Mouse (Mus musculus): ENCODE results near the gene Ngb. TPM values are rescaled to one million over a fixed set of nuclear protein-coding genes. Genes with fewer than 3 reads are reported as not detected.

The Ngb gene
- under 1 TPM in 1 of 2 experiments, not detected in 1; 0.25 TPM for polyA plus RNA-seq (2017; shearing (Covaris generic))

DNA sequence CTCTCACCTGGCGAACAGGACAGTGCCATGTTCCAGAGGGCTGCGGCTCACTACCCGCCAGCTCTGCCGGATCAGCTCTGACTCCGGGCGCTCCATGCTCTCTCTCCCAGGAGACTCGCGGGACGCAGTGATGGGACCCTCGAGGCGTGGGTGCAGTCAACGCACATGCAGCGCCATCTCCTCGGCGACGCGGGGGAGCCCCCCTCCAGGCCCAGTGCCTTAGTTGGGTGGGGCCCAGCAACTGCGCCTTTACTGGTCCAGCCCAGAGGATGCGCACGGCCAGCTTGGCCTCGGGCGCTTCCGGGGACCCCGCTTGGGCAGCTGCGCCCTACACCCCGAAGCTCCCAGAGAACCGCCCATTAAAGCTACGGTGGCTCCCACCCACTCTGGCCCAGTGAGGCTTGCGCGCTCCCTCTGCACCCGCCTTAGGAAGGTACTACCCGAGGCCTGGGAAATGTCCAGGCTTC, at the start of gene Ngb:
Gene Ngb, minus strand, starts transcription at position 375 of the 467 bp plus-strand sequence.
- no peak for ATAC-seq

DNA sequence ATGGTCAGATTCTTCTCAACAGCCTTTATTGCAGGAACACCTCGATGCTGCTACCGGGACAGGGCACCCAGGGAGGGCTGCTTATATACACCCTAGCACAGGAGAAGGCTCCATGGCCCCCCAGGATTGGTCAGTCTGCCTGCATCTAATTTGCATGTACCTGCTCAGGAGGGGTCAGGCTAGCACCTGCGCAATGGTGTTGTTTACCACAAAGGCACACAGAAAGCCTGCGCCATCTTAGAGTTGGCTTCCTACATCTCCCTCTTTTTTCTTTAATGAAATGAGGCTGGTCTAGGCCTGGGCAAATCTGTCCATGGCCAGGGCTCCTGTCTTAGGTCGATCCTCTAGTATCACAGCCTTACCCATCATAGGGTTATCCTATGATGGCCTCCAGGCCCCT, 47.1 kb upstream of the Ngb start:
- ATAC-seq, result no peak

DNA sequence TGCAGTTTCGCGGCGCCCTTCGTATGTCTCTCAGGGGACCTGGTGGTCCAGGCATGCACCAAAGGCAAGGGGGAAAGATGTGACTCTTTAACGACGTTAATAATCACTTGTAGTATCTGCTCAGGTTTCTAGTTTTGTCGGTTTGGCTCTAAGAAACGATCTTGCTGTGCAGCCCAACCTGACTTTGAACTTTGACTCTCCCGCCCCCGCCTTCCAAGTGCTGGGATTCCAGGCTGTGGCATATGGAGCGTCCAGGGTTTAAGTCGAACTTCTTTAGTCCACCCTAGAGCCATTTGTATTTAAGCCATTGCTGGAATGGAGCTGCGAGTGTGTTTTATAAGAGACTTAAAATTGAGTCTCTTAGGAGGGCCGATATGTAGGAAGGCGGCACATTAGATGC, 45.8 kb upstream of the Ngb start:
- ATAC-seq, result no peak

DNA sequence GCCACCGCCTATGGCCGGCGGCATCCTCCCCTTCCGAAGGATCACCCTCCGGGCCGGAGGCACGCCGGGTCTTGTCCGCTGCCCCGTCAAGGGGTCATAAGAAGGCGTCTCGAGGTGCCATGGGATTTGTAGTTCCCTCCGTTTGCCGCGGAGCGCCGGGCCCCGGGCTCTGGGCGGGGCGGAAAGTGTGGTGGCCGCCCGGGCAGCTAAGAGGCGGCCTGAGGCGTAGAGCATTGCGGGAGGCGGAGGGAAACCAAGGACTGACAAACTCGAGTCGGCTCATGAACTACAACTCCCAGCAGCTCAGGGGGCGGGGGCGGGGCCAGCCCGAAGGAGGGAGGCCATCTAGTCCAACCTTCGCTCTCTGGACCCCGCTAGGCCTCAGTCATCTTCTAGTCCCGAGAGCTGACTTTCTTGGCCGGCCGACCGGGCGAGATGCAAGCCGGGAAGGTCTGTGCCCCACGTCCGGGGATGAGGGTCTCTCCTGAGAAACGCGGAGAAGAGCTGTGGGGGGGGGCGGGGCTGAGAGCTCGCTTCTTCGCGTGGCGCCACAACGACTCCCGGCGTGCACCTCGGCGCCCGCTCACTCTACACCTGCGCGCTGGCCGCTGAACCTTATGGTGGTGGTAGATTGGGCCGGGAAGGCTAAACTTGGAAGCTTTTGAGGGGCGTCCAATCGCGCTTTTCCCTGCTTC, 45.2 kb upstream of the Ngb start, which contains the start of gene Pomt2:
Gene Pomt2, minus strand, starts transcription at position 574 of the 695 bp plus-strand sequence.
- peak; percentile 91 for ATAC-seq

DNA sequence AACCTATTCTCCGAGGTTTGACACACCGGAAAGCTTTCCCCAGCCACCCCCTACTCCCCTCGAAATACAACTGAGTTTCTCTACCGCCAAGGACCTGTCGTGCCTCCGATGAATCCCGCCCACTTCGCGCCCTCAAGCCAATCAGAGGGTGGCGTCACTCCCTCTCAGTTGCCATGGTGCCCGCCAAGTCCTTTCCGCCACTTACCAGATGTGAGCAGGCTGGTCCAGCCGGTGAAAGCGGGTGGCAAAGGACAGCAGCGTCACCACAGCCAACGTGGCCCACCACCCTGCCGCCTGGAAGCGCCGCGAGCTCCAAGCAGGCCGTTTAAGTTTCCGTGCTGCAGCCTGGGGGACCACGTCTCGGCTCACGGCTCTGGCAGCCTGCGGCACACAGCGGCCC, 44.6 kb upstream of the Ngb start, which contains the start of gene Gstz1:
Gene Gstz1, plus strand, starts transcription at position 200 of the 400 bp plus-strand sequence.
- ATAC-seq, result peak; percentile 78

DNA sequence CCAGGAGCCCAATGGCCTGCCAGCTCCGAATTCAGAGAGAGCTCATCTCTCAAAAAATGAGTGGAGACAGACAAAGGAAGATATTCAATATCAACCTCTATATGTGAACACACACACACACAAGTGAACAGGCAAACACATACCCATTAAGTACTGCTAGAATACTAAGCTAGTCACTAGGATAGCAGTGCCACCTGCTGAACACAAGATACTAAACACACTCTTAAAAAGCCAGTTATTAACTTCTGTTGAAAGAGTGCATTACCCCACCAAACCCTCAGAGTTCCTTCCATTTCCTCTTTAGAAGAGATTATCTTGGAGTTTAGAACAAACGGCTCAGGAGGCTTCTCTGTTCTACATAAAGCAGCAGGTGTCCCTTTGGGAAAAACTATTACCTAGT, 39.8 kb upstream of the Ngb start:
- no peak for ATAC-seq

DNA sequence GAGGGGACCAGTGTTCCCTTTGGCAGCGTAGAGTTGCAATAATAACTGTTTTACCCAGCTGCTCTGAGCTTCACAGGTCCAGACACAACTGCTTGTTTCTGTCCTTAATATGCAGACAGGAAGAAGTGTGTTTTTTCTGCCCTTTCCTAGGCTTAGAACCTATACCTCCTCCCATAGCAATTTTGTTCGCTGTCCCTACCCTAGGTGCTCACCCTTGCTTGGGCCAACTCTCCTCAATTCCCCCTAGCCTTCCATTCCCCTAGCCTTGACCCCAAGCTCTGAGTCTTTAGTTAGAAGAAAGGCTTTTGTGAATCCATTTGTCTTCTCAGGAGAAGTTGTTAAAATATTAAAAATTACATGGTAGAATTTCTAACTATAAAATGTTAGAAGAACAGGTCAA, 36.4 kb upstream of the Ngb start:
- ATAC-seq, result no peak

DNA sequence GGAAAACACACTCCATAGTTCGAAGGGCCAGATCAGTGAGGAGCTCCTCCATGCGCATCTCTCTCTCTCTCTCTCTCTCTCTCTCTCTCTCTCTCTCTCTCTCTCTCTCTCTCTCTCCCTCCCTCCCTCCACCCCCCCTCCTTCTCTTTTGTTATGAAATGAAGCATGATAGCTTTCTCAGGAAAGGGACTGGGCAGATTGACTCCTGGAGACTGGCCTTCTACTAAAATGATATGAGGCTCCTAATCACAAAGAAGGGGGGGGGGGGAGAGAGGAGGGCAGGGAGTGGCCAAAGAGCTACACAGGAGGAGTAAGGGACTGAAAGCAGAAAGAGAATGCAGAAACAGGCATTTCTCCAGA, 36.0 kb upstream of the Ngb start:
- ATAC-seq, result no peak

DNA sequence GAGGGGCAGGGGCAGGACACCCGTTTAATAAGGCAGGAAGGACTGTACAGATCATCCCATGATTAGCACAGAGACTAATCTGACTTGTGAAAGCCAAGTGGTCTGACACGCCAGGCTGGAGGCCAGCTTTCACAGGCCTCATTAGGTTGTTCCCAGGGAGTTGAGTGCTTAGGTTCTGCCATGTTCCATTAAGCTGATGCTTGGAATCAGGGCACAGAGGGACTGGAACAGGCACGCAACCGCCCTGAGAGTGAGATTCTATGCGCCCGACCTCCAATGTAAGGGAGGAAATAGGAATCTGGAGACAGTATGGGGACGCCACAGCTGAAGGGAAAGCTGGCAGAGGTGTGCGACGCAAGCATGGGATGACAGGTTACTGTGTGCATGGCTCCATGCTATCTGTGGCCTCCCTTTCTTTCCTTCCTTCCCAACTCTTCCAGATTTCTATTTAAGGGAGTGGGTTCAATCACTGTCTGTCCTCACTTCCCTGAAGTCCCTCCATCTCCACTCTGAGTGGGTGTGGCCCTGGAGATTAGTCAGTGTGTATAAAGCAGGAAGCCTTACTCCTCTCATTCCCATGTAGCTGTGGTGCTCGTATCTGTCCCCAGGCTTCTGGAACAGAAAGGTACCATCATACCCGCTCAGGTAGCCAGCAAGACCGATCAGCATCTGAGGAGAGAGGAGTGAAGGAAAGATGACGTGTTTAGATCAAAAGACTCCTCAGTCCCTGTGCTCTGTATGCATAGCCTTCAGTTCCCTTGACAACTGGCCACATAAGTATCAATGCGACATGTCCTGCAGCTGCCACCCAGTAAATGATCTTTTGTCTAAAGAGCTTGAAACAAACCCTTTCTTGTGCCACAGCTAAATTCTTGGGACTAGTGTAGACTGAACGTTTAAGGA, 35.4 kb upstream of the Ngb start:
- no peak for ATAC-seq

DNA sequence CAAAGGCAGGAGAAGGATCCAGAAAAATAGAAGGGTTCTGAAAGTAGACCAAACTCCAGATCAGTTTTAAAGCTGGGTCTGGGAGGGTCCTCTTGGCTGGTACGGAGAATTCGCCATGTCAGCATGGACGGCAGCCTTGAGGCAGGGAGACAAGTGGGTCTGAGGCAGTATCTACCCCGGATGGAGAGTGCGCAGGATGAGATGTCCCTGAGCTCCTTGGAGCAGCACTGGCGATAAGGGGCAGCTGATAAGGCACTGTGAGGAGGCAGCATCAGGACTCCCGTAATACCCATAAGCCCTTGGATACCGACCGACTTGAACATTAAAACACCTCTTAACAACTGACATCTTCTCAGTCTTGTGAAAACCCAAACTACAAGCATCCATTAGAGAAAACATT, 30.4 kb upstream of the Ngb start:
- ATAC-seq, result no peak

DNA sequence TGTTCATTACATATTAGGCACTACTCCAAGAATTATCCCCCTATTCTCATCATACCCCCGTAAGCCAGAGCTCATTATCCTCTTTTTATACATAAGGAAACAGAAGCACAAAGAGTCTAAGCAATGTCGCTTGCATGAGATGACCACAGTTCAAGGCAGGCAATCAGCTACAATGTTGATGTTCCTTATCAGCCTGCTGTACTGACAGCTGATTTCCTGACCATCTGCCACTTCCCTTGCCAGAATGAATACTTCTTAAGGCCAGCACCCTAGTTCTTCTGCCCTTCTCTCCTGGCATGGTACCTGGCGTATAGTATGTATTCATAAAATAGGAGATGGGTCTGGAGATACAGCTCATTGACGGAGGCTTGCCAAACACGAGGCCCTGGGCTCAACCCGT, 29.9 kb upstream of the Ngb start:
- no peak for ATAC-seq

DNA sequence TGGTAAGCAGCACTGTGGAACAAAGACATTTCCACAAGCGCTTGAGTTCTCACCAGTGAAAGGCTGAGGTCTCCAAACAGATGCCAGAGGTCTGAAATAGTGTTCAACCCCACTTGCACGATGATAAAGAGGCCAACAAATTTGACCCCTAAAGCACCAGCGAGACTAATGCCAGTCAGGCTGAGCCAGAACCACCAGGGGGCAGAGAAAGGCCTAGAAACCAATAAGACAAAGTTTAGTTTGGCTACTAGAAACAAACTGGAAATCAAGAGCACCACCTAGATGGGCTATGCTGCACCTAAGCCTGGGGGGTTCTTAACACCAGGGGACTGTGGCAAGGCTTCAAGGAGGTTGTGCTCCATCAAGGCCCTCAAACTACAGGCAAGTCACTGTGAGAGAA, 29.3 kb upstream of the Ngb start:
- ATAC-seq, result no peak

DNA sequence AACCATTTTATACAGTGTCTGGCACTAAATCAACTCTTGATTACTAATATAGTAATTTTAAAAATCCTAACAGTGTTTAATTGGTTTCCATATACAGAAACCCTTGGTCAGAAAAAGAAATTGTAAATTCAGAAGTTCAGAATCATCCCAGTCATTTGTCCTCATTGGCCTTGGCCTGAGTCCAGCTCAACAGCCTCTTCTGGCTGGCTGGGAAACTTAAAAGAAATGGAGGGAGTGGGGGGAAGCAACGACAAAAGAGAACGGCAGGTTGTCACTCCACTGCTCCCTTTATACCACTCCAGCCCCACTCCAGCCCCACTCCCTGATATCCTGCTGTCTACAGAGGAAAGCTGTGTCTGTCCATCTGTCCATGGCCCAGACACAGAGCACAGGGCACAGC, 28.8 kb upstream of the Ngb start:
- no peak for ATAC-seq

DNA sequence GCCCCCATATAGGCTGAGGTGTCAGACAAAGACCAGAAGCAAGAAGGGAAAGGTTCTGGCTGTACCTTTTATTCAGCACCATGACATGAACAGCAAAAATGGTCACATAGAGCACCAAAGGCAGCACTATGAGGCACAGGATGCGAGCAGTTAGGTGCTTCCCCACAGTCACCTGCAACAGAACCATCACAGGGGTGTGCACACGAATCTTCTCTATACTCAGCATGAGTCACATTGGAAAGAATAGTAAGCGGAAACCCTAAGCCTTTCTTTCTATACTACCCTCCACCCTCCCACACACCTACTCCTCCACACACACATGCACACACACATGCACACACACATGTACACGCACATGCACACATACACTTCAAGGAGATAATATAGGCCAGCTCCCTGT, 27.9 kb upstream of the Ngb start:
- peak; percentile 98 for ATAC-seq

DNA sequence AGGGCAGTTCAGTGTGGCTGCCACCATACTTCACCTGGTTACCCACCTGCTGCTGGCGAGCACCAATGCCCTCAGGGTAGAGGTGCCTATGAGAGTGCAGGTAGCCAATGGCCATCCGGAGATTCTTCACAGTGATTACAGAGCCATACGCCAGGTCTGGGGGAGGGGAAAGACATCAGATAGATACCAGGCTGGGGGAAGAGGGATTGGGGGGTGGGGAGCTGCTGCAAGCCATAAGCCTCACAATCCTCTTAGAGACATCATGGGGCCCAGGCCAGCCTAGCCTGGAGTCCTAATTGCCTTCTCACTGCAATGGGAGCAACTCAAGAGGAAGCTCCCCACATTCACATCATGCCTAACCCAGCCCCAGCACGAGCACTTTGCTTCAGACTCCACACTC, 24.9 kb upstream of the Ngb start:
- no peak for ATAC-seq

DNA sequence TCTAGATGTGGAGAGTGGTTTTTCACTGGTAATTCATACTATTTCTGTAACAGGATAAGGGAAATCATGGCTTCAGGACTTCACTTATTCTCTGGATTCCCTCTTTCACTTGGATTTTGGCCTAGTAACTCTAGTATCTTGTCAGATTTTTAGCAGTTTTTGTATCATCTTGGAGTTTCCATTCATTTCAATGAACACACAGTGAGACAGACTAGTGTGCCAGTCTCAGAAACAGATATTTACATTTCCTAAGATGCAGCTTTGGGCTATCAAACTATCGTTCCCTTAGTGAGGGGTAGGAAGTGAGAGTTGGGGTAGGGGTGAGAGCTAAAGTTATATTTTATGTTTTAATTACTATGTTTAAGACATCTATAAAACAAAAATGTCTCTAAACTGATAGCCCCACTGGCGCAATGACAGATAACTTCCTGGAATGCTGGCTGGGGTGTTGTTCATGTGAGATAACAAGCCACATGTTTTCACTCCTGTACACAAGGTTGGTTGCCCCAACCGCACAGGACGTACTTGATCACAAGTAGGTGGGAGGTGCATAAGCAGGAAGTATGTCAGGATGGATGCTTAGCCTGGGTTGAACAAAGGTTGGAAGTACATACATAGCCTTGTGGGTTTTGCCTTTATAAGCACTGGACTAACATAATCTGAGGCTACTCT, 19.7 kb upstream of the Ngb start:
- no peak for ATAC-seq

DNA sequence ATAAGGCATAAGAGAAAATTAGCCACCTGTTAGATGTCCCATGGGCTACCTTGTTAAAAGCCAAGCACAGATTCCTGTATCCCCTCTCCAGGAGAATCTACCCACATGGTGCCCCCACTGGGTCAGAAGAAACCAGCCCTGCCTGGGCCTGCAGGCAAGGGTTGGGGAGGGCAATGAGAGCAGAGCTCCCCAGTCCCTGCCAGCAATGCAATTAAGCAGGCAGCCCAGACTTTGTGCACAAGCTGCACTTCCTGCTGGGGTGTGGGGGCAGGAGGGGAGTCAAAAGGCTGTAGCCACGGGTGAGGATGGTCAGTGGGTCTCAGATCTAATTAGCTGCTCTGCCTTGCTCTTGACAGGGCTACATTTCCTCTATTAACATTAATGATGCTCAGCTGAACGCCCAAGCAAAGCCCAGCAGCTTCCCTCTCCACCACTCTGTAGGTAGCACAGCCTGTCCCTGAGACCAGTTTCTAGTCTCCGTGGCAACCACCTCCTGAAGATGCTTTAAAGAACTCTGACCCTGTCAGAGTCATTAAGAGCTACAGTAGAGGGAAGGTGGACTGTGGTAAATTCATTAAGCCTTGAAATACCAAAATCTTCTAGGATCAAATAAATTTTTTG, 5.1 kb upstream of the Ngb start:
- ATAC-seq, result no peak

DNA sequence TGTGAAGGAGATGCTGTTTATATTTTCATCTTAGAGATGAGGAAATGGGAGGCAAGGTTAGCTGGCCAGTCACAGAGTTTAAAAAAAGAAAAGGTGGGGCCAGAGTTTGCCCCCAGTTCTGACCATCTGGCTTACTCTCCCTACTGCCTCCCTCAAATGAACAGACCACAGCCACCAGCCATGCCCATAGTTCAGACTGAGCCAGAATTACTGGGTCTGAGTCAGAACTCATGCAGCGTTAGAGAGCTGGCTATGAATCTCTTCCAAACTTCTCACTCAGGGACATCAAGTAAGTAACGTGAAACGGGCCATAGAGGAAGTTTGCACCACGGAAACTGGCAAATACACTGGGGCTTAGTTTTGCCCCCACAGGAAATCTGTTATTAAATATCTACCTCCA, 2.5 kb upstream of the Ngb start:
- ATAC-seq, result no peak

DNA sequence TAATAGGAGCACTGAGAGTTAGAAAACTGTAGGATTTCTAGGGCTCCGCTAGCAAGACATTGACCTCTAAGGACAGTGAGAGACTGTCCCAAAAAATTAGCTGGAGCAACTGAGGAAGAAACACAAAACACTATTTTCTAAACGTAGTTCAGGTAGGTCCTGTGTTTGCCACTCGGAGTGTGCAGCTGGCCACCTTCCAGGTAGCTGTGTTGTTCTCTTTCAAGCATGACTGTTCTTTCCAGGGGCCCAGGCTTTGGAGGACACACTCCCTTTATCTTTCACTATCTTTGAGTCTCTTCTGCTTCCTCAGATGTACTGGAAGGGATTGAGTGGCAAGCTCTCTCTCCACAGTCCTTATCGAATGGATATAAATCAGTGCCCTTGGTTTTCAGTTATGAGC, 1.1 kb upstream of the Ngb start:
- no peak for ATAC-seq

DNA sequence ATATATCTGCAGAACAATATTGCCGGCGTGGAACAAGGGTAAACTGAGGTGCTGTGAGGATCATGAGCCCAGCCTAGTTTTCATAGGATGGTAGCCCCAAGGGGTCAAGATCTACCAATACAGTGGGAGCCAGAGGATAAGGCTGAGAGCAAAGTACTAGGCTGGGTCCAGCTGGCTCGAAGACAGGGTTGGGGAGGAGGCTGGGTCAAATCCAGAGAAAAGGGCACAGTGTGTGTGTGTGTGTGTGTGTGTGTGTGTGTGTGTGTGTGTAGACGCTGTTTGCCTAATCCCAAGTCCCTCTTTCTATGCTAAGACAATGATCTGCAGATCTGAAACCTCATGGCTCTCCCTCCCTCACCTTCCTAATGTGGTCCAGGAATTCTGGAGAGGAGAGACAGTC, 2.0 kb downstream of the Ngb start:
- no peak for ATAC-seq

DNA sequence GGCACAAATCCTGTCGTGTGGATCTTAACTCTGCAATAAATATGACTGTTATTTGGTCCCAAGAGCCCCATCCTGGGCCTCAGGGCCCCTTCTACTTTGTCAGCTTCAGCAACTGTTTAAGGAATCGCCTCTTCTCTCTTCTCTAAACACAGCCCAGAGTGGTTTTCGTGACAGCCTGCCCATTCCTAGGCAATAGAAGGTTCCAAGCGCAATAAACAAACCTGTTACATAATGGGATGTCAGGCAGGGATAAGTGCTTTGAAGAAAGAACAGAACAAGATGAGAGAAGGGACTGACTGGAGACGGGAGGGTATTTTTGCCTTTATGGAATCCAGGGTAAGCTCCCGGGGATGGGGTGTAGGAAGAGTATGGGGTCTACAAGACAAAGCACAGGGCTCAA, 8.7 kb downstream of the Ngb start:
- ATAC-seq, result no peak

DNA sequence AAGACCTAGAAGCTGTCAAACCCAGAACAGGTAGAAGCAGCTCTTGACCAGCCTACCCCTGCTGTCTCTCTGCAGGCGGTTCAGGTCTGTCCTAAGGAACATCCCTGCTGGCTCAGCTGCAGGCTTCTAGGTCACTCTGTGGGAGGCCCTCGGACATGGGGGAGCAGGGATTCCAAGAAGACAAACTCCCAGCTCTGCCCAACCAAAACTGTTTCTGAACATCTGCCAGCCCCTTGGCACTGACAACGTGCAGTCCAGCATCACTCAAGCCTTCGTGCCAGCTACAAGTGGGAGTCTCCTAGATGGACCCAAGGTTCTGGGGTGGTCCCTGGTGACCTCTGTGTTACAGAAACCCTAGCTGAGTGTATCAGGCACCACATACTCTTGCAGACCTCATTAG, 9.1 kb downstream of the Ngb start:
- no peak for ATAC-seq

DNA sequence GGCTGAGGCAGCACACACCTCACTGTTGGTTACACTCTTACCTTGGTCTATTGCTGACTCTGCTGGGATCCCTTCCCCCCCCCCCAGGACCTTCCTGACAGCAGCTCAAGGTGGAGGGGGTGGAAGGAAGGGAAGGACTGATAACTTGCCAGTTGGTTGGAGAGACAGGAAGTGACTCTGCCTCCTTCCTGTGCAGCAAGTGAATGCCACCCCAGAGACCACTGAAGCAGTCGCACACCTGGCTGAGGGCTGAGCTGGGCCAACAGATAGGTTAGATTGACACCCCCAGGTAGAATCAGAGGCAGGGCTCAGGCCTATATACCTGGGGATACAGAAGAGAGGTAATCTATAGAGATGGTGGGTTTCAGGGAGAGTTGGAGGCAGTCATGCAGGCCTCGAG, 10.4 kb downstream of the Ngb start:
- no peak for ATAC-seq

Measured in activated CD4-positive, CD25-positive, alpha-beta regulatory T cell, adult 4 months (primary cell).